Mouse (Mus musculus): ENCODE data around the gene Sec23b. TPM values are rescaled to one million over a fixed set of nuclear protein-coding genes. Genes with fewer than 3 reads are reported as not detected.

Gene Sec23b
- polyA plus RNA-seq, 1 experiment from 2014 or later, result 123 TPM

DNA sequence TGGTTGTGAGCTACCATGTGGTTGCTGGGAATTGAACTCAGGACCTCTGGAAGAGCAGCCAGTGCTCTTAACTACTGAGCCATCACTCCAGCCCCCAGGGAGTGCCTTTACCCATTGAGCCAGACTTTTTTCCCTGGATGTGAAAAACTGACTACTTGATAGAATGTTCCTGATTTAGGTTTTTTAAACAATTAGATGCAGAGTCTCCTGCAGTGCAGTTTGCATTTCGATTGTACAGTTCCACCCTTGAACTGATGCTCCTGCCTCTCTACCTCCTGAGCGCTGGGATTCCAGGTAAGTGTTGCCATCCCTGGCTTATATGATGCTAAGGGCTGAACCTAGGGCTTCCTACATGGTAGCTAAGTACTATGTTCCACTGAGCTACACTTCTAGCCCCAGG lies 42.0 kb downstream of the Sec23b start:
- Histone ChIP-seq H3K4me3 (ENCODE audit: low read length) (no peak overlapping the region), H3K9me3 (ENCODE audit: low read length) (no peaks in the 10 kb centered on the region), H3K27me3 (ENCODE audit: insufficient read depth, low read length) (no peaks in the 10 kb centered on the region), H3K36me3 (ENCODE audit: insufficient read depth, low read length) (peaks cover 5% of the 10 kb centered on the region; the same call in 1 of the 2 replicates), H3K4me1 (ENCODE audit: insufficient read depth, low read length) (0 out of 2 replicates have a peak, but pooled peaks cover 7% of the 10 kb centered on the region), H3K27ac (ENCODE audit: low read length) (no peak overlapping the region), H3K4me2 (replicated peaks; ENCODE audit: low read depth, low read length) (no peak overlapping the region), H3K9ac (replicated peaks; ENCODE audit: low read length) (no peak overlapping the region)
- 76% methylated on average over 2 of the region's 2 CpGs for WGBS
- ATAC-seq (ENCODE audit: low FRiP score, low TSS enrichment), result no peak

DNA sequence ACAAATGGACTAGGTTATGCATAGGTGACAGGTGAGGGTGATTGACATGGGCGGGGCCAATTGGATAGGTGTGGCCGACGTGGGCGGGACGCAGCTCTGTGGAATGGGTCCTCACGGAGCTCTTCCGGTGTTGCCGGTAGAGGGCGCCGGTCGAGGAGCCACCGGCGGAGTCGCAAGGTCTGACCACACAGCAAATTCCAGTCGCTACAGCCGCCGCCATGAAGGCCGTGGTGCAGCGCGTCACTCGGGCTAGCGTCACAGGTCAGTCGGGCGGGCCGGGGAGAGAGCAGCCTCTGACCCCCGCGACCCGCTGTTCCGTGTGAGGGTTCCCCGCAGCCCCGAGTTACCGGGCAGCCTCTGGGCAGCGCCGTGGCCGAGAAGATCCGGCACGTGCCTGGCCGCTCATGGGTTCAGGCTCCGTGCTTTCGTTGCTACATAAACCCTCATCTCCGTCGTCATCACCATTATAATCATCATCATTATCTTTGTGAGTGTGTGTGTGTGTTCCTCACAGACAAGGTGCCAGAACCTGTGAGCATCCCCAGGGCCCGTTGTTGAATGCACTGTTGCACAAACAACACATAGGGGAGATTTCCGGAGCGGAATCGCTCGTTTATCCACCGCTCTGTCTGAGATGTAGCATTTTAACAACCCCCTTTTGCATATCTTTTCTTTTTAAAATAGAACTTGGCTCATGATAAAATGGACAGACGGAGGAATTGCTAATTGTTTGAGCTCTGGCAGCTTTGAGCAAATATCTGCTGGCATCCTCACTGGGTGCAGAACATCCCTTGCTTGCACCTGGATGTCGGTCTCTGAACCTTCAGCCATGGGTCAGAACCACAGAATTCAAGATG lies 44.0 kb downstream of the Sec23b start, which contains the start of gene Dtd1:
Gene Dtd1, plus strand, starts transcription at position 67 of the 857 bp plus-strand sequence.
- Histone ChIP-seq H3K4me3 (ENCODE audit: low read length) (peak within 1 kb of the TSS; percentile 76), H3K9me3 (ENCODE audit: low read length) (no peaks in the 10 kb centered on the region), H3K4me2 (replicated peaks; ENCODE audit: low read depth, low read length) (peak within 1 kb of the TSS; percentile 82), H3K27me3 (ENCODE audit: insufficient read depth, low read length) (no peaks in the 10 kb centered on the region), H3K36me3 (ENCODE audit: insufficient read depth, low read length) (peaks cover 5% of the 10 kb centered on the region; the same call in 1 of the 2 replicates), H3K9ac (replicated peaks; ENCODE audit: low read length) (peak within 1 kb of the TSS; percentile 89), H3K4me1 (ENCODE audit: insufficient read depth, low read length) (0 out of 2 replicates have a peak, but pooled peaks cover 7% of the 10 kb centered on the region), H3K27ac (ENCODE audit: low read length) (no peak within 1 kb of the TSS)
- 2% methylated on average over 43 of the region's 50 CpGs for WGBS
- ATAC-seq (ENCODE audit: low FRiP score, low TSS enrichment), result peak; percentile 96

DNA sequence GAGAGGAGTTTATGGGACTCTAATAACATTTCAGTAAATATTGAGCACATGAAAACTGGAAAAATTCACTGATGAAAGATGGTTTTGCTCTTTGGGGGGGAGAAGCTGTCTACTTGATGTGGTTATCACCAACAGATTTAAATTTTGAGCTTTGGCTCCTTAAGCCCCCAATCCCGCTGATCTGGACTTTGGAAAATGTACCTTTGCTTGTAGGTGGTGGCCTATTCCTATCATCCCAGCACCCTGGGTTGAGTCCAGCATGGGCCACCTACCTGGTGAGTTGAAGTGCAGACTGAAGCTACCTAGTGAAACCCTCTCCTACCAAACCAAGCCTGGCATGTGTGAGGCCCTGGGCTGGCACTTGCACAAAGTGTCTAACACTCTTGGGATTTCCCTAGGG lies 45.5 kb downstream of the Sec23b start:
- H3K36me3 ChIP-seq (ENCODE audit: insufficient read depth, low read length), result no peaks in the 10 kb centered on the region
- H3K27ac ChIP-seq (ENCODE audit: low read length), result no peak overlapping the region
- H3K4me2 ChIP-seq (replicated peaks; ENCODE audit: low read depth, low read length), result no peak overlapping the region
- no peak overlapping the region for H3K4me3 ChIP-seq (ENCODE audit: low read length)
- WGBS, result 94% methylated on average over 1 of the region's 1 CpGs
- no peaks in the 10 kb centered on the region for H3K27me3 ChIP-seq (ENCODE audit: insufficient read depth, low read length)
- H3K4me1 ChIP-seq (ENCODE audit: insufficient read depth, low read length), result 0 out of 2 replicates have a peak, but pooled peaks cover 7% of the 10 kb centered on the region
- H3K9ac ChIP-seq (replicated peaks; ENCODE audit: low read length), result no peak overlapping the region
- ATAC-seq (ENCODE audit: low FRiP score, low TSS enrichment), result no peak
- no peaks in the 10 kb centered on the region for H3K9me3 ChIP-seq (ENCODE audit: low read length)

DNA sequence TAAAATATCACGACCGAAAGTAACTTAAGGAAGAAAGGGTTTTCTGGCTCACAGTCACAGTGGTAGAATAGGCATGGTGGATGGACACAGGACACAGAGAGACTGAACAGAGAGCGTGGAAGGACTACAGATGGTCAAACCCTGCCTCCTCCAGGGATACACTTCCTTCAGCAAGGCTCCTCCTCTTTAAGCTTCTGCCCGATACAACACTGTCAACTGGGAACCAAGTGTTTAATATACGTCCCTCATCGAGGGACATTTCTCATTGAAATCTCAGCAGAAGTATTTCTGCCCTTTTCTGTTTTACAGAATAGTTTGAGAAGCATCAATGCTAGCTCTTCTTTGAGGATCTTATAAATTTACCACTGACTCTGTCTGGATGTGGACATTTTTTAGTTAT lies 57.9 kb downstream of the Sec23b start:
- ATAC-seq (ENCODE audit: low FRiP score, low TSS enrichment), result no peak
- Histone ChIP-seq H3K4me1 (ENCODE audit: insufficient read depth, low read length) (no peaks in the 10 kb centered on the region), H3K4me3 (ENCODE audit: low read length) (no peak overlapping the region), H3K4me2 (replicated peaks; ENCODE audit: low read depth, low read length) (no peak overlapping the region), H3K9ac (replicated peaks; ENCODE audit: low read length) (no peak overlapping the region), H3K27ac (ENCODE audit: low read length) (no peak overlapping the region), H3K27me3 (ENCODE audit: insufficient read depth, low read length) (no peaks in the 10 kb centered on the region), H3K9me3 (ENCODE audit: low read length) (no peaks in the 10 kb centered on the region; the same call in 1 of the 2 replicates), H3K36me3 (ENCODE audit: insufficient read depth, low read length) (no peaks in the 10 kb centered on the region)
- 89% methylated on average over 6 of the region's 6 CpGs for WGBS

DNA sequence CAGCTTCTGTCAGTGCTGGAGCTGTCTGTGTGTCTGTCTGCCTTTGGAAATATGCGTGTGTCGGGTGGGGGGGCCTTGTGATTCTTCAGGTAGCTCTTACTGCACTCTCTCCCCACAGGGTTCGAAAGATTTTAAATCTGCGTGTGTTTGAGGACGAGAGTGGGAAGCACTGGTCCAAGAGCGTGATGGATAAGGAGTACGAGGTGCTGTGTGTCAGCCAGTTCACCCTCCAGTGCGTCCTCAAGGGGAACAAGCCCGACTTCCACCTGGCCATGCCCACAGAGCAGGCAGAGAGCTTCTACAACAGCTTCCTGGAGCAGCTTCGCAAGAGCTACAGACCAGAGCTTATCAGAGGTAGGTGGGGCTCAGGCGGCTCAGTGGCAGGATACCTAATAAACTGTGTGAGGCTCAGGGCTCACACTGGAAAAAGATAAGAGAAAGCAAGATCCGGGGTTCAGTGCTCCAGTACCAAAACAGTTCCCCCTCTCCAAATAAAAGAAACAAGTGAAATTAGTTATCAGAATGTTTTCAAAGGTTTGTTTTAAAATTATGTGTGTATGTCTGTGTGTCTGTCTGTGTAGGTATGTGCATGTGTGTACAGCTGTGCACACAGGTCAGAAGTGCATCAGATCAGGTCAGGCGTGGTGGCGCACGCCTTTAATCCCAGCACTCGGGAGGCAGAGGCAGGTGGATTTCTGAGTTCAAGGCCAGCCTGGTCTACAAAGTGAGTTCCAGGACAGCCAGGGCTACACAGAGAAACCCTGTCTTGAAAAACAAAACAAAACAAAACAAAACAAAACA lies 61.2 kb downstream of the Sec23b start:
- ATAC-seq (ENCODE audit: low FRiP score, low TSS enrichment), result no peak
- WGBS, result 87% methylated on average over 16 of the region's 16 CpGs
- Histone ChIP-seq H3K9ac (replicated peaks; ENCODE audit: low read length) (no peak overlapping the region), H3K4me3 (ENCODE audit: low read length) (no peak overlapping the region), H3K36me3 (ENCODE audit: insufficient read depth, low read length) (no peaks in the 10 kb centered on the region), H3K27me3 (ENCODE audit: insufficient read depth, low read length) (no peaks in the 10 kb centered on the region), H3K9me3 (ENCODE audit: low read length) (no peaks in the 10 kb centered on the region), H3K4me1 (ENCODE audit: insufficient read depth, low read length) (0 out of 2 replicates have a peak, but pooled peaks cover 3% of the 10 kb centered on the region), H3K4me2 (replicated peaks; ENCODE audit: low read depth, low read length) (no peak overlapping the region), H3K27ac (ENCODE audit: low read length) (no peak overlapping the region)

DNA sequence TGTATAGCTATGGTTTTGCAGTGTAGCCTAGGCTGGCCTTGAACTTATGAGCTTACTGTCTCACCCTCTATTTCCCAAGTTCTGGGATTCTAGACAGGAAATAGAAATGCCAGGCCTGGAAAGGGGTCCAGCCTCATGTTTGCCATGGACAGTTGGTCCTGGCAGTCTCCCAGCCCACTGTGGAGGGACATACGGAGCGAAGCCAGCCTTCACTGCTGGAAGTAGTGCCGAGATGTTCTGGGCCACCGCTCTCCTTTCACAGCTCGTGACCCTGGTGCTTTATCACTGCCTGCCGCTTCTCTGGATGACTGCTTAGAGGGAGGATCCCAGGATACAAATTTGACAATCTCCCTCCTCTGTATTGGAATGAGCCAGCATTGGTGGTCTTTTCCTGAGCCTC lies 65.5 kb downstream of the Sec23b start:
- 0 out of 2 replicates have a peak, but pooled peaks cover 3% of the 10 kb centered on the region for H3K4me1 ChIP-seq (ENCODE audit: insufficient read depth, low read length)
- H3K27ac ChIP-seq (ENCODE audit: low read length), result no peak overlapping the region
- peaks cover 2% of the 10 kb centered on the region; the same call in 1 of the 2 replicates for H3K9me3 ChIP-seq (ENCODE audit: low read length)
- no peaks in the 10 kb centered on the region for H3K27me3 ChIP-seq (ENCODE audit: insufficient read depth, low read length)
- peak; percentile 59; the same call in 1 of the 2 replicates for ATAC-seq (ENCODE audit: low FRiP score, low TSS enrichment)
- H3K9ac ChIP-seq (replicated peaks; ENCODE audit: low read length), result no peak overlapping the region
- H3K4me3 ChIP-seq (ENCODE audit: low read length), result no peak overlapping the region
- WGBS, result 43% methylated on average over 6 of the region's 6 CpGs
- H3K36me3 ChIP-seq (ENCODE audit: insufficient read depth, low read length), result no peaks in the 10 kb centered on the region; the same call in 1 of the 2 replicates
- no peak overlapping the region for H3K4me2 ChIP-seq (replicated peaks; ENCODE audit: low read depth, low read length)

DNA sequence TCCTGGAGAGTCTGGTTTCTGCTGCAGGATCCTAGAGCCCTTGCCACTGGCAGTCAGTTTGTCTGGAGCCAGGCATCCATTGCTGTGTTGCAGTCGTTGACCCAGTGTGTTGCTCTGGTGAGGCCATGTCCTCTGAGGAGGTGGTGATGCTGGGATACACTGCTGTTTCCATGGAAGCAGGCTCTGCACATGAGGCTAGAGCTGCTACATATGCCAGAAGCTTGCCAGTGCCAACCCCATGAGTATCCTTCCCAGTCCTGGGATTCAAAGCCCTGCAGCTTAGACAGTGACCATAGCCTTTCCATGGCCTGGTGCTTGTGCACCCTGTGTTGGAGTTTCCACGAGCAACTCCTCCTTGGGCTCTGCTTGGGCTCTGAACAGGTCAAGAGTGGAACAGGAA lies 77.5 kb downstream of the Sec23b start:
- Histone ChIP-seq H3K36me3 (ENCODE audit: insufficient read depth, low read length) (peaks cover 6% of the 10 kb centered on the region), H3K9ac (replicated peaks; ENCODE audit: low read length) (no peak overlapping the region), H3K4me3 (ENCODE audit: low read length) (no peak overlapping the region), H3K27ac (ENCODE audit: low read length) (no peak overlapping the region), H3K9me3 (ENCODE audit: low read length) (peaks cover 4% of the 10 kb centered on the region; the same call in 1 of the 2 replicates), H3K4me1 (ENCODE audit: insufficient read depth, low read length) (no peaks in the 10 kb centered on the region), H3K27me3 (ENCODE audit: insufficient read depth, low read length) (no peaks in the 10 kb centered on the region), H3K4me2 (replicated peaks; ENCODE audit: low read depth, low read length) (no peak overlapping the region)
- WGBS, result 89% methylated on average over 2 of the region's 2 CpGs
- no peak for ATAC-seq (ENCODE audit: low FRiP score, low TSS enrichment)

DNA sequence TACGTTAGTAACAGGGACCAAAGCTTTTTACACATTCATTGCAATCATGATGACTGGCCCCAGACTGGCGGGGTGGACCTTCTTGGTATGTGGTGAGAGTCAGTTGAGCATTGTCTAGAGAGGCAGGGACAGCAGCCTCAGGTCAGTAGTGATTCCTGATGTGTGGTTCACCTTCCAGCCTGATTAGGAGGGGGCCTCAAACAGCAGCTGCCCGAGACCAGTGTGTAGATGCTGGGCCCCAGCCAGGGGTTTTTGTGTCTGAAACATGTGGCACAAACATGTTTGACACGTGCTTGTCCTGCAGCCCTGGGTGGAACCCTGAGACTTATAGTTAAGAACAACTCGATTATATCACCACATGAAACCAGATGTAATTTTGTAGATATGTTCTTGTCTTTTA lies 78.2 kb downstream of the Sec23b start:
- ATAC-seq (ENCODE audit: low FRiP score, low TSS enrichment), result peak; percentile 40; the same call in 1 of the 2 replicates
- no peaks in the 10 kb centered on the region for H3K27me3 ChIP-seq (ENCODE audit: insufficient read depth, low read length)
- no peak overlapping the region for H3K4me3 ChIP-seq (ENCODE audit: low read length)
- H3K9me3 ChIP-seq (ENCODE audit: low read length), result peaks cover 4% of the 10 kb centered on the region; the same call in 1 of the 2 replicates
- no peaks in the 10 kb centered on the region for H3K4me1 ChIP-seq (ENCODE audit: insufficient read depth, low read length)
- H3K36me3 ChIP-seq (ENCODE audit: insufficient read depth, low read length), result peaks cover 6% of the 10 kb centered on the region
- WGBS, result 70% methylated on average over 5 of the region's 5 CpGs
- peak overlapping the region; percentile 45; the same call in 1 of the 2 replicates for H3K27ac ChIP-seq (ENCODE audit: low read length)
- no peak overlapping the region for H3K9ac ChIP-seq (replicated peaks; ENCODE audit: low read length)
- H3K4me2 ChIP-seq (replicated peaks; ENCODE audit: low read depth, low read length), result no peak overlapping the region

DNA sequence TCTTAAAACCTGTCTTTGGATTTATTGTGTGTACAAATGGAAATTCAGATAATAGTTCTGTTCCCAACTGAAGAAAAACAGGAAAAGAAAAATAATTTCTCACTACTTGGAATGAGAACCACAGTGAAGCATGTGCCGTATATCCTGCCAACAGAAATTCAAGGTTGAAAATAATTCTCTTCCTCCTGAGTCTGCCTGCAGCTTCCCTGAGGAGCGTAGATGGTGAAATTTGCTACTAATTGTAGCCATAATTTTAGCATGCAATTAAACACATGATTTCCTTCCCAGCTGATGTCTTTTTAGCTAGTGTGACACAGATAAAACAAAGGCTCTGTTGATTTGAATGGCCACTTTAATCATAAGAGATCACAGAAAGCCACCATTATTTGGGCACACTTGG lies 78.7 kb downstream of the Sec23b start:
- peaks cover 6% of the 10 kb centered on the region for H3K36me3 ChIP-seq (ENCODE audit: insufficient read depth, low read length)
- no peak overlapping the region for H3K4me3 ChIP-seq (ENCODE audit: low read length)
- peaks cover 4% of the 10 kb centered on the region; the same call in 1 of the 2 replicates for H3K9me3 ChIP-seq (ENCODE audit: low read length)
- H3K9ac ChIP-seq (replicated peaks; ENCODE audit: low read length), result no peak overlapping the region
- no peak overlapping the region for H3K27ac ChIP-seq (ENCODE audit: low read length)
- ATAC-seq (ENCODE audit: low FRiP score, low TSS enrichment), result no peak
- H3K4me2 ChIP-seq (replicated peaks; ENCODE audit: low read depth, low read length), result no peak overlapping the region
- WGBS, result 69% methylated on average over 2 of the region's 2 CpGs
- H3K4me1 ChIP-seq (ENCODE audit: insufficient read depth, low read length), result no peaks in the 10 kb centered on the region
- no peaks in the 10 kb centered on the region for H3K27me3 ChIP-seq (ENCODE audit: insufficient read depth, low read length)
